Mouse (Mus musculus): ENCODE results near the gene Lmx1a. TPM values are rescaled to one million over a fixed set of nuclear protein-coding genes. Genes with fewer than 3 reads are reported as not detected.

Gene Lmx1a
- polyA plus RNA-seq, 1 experiment: not detected

DNA sequence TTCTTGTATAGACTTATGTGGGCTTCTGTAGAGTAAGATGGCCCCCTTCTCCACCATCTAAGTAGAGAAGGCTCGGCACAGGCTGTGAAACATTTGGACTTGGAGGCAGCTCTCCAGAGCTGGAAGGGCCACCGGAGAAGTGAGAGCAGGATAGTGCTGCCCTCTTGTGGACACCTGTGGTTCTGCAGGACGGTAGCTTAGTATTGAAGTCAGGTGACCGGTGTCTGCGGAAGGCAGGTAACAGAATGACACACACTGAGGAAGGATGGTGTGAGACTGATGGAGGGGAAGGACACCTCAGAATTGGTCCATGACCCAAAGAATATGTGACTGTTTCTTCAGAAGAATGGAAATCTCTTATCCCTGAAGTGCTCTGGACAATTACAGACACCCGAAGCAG, 19.2 kb upstream of the Lmx1a start:
- TF ChIP-seq TCF3 (IDR thresholded peaks at IDR 0.05; ENCODE audit: insufficient read length, low read depth) (no peak), E2F4 (IDR thresholded peaks at IDR 0.05; ENCODE audit: insufficient read depth) (no peak), REST (IDR thresholded peaks at IDR 0.05; ENCODE audit: insufficient read depth, insufficient read length) (no peak), MAX (IDR thresholded peaks at IDR 0.05; ENCODE audit: low read depth) (no peak), SRF (IDR thresholded peaks at IDR 0.05; ENCODE audit: control insufficient read depth, insufficient read length, low read depth) (no peak), USF1 (IDR thresholded peaks at IDR 0.05; ENCODE audit: low read depth) (no peak), POLR2A (IDR thresholded peaks at IDR 0.05; ENCODE audit: insufficient read length, low read depth) (no peak), CEBPB (IDR thresholded peaks at IDR 0.05; ENCODE audit: insufficient read depth, poor library complexity, severe bottlenecking) (no peak)
- no peak overlapping the region for H3K4me2 ChIP-seq (ENCODE audit: low read depth)
- H3K4me3 ChIP-seq: no peak overlapping the region
- H3K36me3 ChIP-seq (ENCODE audit: control insufficient read depth, insufficient read depth): no peaks in the 10 kb centered on the region
- no peak overlapping the region for H3ac ChIP-seq (ENCODE audit: control insufficient read depth, insufficient read length)
- H3K79me2 ChIP-seq (ENCODE audit: control insufficient read depth, insufficient read depth): no peaks in the 10 kb centered on the region
- H3K27me3 ChIP-seq (ENCODE audit: control insufficient read depth, insufficient read depth, insufficient read length): peaks cover 16% of the 10 kb centered on the region

DNA sequence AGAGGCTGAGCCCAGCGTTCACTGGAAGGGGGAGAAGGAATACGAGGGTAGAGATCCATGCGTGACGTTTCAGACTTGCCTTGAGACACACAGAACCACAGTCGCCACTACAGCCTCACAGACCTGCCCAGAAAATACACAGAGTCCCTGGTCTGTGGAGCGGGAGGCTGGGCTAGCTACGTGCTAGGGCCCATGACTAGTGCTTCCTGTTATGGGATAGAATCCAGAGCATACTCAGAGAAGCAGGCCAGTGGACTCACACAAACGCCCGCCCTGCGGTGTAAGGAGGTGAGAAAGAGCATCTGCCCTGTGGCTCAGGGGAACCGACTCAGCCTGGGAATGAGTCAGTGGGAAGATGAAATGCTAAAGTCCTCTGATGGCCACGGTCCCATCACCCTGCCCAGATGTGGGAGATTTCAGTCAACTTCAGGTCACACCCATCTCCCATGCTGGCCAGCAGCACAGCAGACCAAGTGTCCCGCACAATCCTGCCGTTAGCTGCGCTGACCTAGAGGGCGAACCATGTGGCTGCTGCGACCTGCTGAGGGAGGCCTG, 16.5 kb upstream of the Lmx1a start:
- H3K36me3 ChIP-seq (ENCODE audit: control insufficient read depth, insufficient read depth): no peaks in the 10 kb centered on the region
- H3K4me2 ChIP-seq (ENCODE audit: low read depth): no peak overlapping the region
- H3ac ChIP-seq (ENCODE audit: control insufficient read depth, insufficient read length): no peak overlapping the region
- no peak overlapping the region for H3K4me3 ChIP-seq
- no peaks in the 10 kb centered on the region for H3K79me2 ChIP-seq (ENCODE audit: control insufficient read depth, insufficient read depth)
- TF ChIP-seq CEBPB (IDR thresholded peaks at IDR 0.05; ENCODE audit: insufficient read depth, poor library complexity, severe bottlenecking) (no peak), POLR2A (IDR thresholded peaks at IDR 0.05; ENCODE audit: insufficient read length, low read depth) (no peak), SRF (IDR thresholded peaks at IDR 0.05; ENCODE audit: control insufficient read depth, insufficient read length, low read depth) (no peak), MYOD1 (IDR thresholded peaks at IDR 0.05; ENCODE audit: control insufficient read depth in 1 of 3, insufficient read length in 2 of 3, low read depth in 2 of 3) (no peak), TCF3 (IDR thresholded peaks at IDR 0.05; ENCODE audit: insufficient read length, low read depth) (no peak), USF1 (IDR thresholded peaks at IDR 0.05; ENCODE audit: low read depth) (no peak), E2F4 (IDR thresholded peaks at IDR 0.05; ENCODE audit: insufficient read depth) (no peak), POLR2AphosphoS2 (IDR thresholded peaks at IDR 0.05; ENCODE audit: insufficient read length, low read depth) (no peak), TCF12 (IDR thresholded peaks at IDR 0.05; ENCODE audit: insufficient read depth, poor library complexity, severe bottlenecking) (no peak), MAX (IDR thresholded peaks at IDR 0.05; ENCODE audit: low read depth) (no peak)
- peaks cover 16% of the 10 kb centered on the region for H3K27me3 ChIP-seq (ENCODE audit: control insufficient read depth, insufficient read depth, insufficient read length)

DNA sequence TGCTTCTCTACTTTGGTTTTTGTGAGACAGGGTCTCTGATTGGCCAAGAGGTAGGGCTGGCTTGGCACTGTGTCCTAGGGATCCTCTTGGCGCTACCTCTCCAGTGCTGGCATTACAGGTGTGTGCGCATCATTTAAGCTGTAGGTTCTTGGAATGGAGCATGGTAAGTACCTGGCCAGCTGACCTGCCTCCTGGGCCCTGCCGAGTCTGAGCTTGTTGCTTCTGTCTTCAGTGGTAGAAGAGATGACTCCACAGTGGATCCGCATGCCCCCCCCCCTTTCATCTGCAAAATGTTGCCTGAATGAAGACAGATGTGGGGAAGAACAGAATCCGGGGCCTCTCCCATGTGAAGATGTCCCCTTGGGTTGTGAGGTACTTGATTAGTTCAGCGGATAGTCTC, 10.0 kb upstream of the Lmx1a start:
- Histone ChIP-seq H3K27me3 (ENCODE audit: control insufficient read depth, insufficient read depth, insufficient read length) (no peaks in the 10 kb centered on the region), H3K4me3 (no peak overlapping the region), H3K36me3 (ENCODE audit: control insufficient read depth, insufficient read depth) (no peaks in the 10 kb centered on the region), H3K4me2 (ENCODE audit: low read depth) (no peak overlapping the region), H3ac (ENCODE audit: control insufficient read depth, insufficient read length) (no peak overlapping the region), H3K79me2 (ENCODE audit: control insufficient read depth, insufficient read depth) (no peaks in the 10 kb centered on the region)
- TF ChIP-seq MYOG (IDR thresholded peaks at IDR 0.05; ENCODE audit: control insufficient read depth in 1 of 3, insufficient read depth in 1 of 3, insufficient read length in 2 of 3, low read depth in 2 of 3) (no peak), USF1 (IDR thresholded peaks at IDR 0.05; ENCODE audit: low read depth) (no peak), SRF (IDR thresholded peaks at IDR 0.05; ENCODE audit: control insufficient read depth, insufficient read length, low read depth) (no peak), POLR2A (IDR thresholded peaks at IDR 0.05; ENCODE audit: insufficient read length, low read depth) (no peak)

DNA sequence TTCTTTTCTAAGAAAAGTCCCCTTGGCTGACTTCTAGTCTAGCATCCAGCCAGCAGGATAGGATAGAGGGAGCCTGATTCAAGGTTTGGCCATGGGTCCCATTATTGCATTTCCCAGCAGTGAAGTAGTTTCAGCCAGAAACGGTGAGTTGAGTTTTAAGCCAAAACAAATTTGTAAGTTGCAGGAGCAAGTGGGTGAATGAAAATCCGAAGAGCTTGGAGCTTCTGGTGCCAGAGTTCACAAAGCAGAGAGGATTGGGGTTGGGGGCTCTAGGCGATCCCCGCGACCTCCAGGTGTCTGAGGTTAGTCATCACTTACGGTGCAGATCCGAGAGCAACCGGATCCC, 1.1 kb upstream of the Lmx1a start:
- peaks cover 22% of the 10 kb centered on the region for H3K27me3 ChIP-seq (ENCODE audit: control insufficient read depth, insufficient read depth, insufficient read length)
- no peak for TF ChIP-seq MYOG (IDR thresholded peaks at IDR 0.05; ENCODE audit: control insufficient read depth in 1 of 3, insufficient read depth in 1 of 3, insufficient read length in 2 of 3, low read depth in 2 of 3)
- H3K79me2 ChIP-seq (ENCODE audit: control insufficient read depth, insufficient read depth): no peaks in the 10 kb centered on the region
- H3K36me3 ChIP-seq (ENCODE audit: control insufficient read depth, insufficient read depth): no peaks in the 10 kb centered on the region
- H3K4me2 ChIP-seq (ENCODE audit: low read depth): no peak overlapping the region
- no peak overlapping the region for H3K4me3 ChIP-seq
- no peak overlapping the region for H3ac ChIP-seq (ENCODE audit: control insufficient read depth, insufficient read length)

DNA sequence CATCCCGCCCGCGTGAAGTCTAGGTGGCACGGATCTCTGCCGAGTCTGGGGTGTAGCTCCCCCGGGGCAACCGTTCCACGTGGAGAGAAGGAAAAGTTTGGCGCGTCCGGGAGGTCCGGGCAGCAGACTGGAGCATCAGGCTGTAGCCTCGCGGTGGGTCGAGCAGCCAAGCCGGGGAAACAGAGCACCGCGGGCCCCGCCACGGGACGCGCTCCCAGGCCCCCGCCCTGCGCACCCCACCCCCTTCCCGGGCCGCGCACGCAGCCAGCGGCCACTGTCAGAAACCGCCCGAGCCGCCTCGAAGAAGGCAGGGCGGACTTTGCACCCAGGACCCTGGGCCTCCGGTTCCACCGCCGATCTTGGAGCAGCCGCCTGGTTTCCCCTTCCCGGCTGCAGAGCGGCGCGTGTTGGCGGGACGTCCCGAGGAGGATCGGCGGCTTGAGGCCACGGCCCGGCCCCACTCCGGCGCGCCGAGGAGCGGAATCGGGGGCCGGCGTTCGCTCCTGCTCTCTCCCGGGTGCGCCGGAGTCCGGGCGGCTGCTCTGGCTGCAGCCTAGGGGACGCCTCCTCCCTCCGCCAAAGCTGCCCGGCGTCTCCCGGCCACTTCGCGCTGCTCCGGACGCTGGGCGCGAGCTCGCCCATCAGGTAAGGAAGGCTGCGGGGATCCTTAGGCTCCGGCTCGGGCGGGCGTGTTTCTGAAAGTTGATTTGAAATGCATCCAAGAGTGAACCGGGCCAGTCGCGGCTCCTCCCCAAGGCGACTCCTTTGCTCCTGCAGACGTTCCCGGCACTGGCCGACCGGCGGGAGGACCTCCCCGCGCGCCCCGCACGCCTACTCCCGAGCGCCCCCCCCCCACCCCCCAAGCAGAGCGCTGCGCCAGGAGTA, 448 bp upstream of the Lmx1a start:
- Histone ChIP-seq H3K36me3 (ENCODE audit: control insufficient read depth, insufficient read depth) (no peaks in the 10 kb centered on the region), H3K27me3 (ENCODE audit: control insufficient read depth, insufficient read depth, insufficient read length) (peaks cover 22% of the 10 kb centered on the region), H3ac (ENCODE audit: control insufficient read depth, insufficient read length) (no peak overlapping the region), H3K79me2 (ENCODE audit: control insufficient read depth, insufficient read depth) (no peaks in the 10 kb centered on the region), H3K4me2 (ENCODE audit: low read depth) (no peak overlapping the region), H3K4me3 (no peak overlapping the region)
- TF ChIP-seq MAX (IDR thresholded peaks at IDR 0.05; ENCODE audit: low read depth) (no peak), MYOD1 (IDR thresholded peaks at IDR 0.05; ENCODE audit: control insufficient read depth in 1 of 3, insufficient read length in 2 of 3, low read depth in 2 of 3) (no peak), CEBPB (IDR thresholded peaks at IDR 0.05; ENCODE audit: insufficient read depth, poor library complexity, severe bottlenecking) (no peak), POLR2A (IDR thresholded peaks at IDR 0.05; ENCODE audit: insufficient read length, low read depth) (no peak), MYOG (IDR thresholded peaks at IDR 0.05; ENCODE audit: control insufficient read depth in 1 of 3, insufficient read depth in 1 of 3, insufficient read length in 2 of 3, low read depth in 2 of 3) (no peak), TCF3 (IDR thresholded peaks at IDR 0.05; ENCODE audit: insufficient read length, low read depth) (no peak), E2F4 (IDR thresholded peaks at IDR 0.05; ENCODE audit: insufficient read depth) (no peak), REST (IDR thresholded peaks at IDR 0.05; ENCODE audit: insufficient read depth, insufficient read length) (no peak)
